Mouse (Mus musculus): ENCODE results near the gene Cfb. TPM values are rescaled to one million over a fixed set of nuclear protein-coding genes. Genes with fewer than 3 reads are reported as not detected.

Gene Cfb
- polyA plus RNA-seq, 1 experiment from 2014 or later, result 20.7 TPM

GRCm38 (mm10) chr17:34899890-34900243, 37.5 kb upstream of the Cfb start:
- H3K4me2 ChIP-seq (replicated peaks; ENCODE audit: low read depth), result peak overlapping the region; percentile 91
- peak overlapping the region; percentile 88 for H3K4me3 ChIP-seq (ENCODE audit: low read depth, low read length)
- ATAC-seq (ENCODE audit: low FRiP score, low TSS enrichment) (no peak), DNase-seq (ENCODE audit: low spot score) (no peak)
- H3K27ac ChIP-seq (replicated peaks), result peak overlapping the region; percentile 97
- TF ChIP-seq EP300 (optimal IDR thresholded peaks at IDR 0.05) (no peak), CTCF (IDR thresholded peaks at IDR 0.05; ENCODE audit: low read depth) (no peak)
- H3K4me1 ChIP-seq (replicated peaks; ENCODE audit: control insufficient read depth, insufficient read depth), result no peaks in the 10 kb centered on the region
- H3K9me3 ChIP-seq (ENCODE audit: control insufficient read depth, low read length), result no peaks in the 10 kb centered on the region
- H3K9ac ChIP-seq (ENCODE audit: low read length), result peak overlapping the region; percentile 93
- no peaks in the 10 kb centered on the region for H3K27me3 ChIP-seq (ENCODE audit: control insufficient read depth, insufficient read depth, low read length)
- 0% methylated on average over 5 of the region's 5 CpGs for WGBS
- H3K36me3 ChIP-seq (ENCODE audit: control insufficient read depth, insufficient read depth, low read length), result peaks cover 10% of the 10 kb centered on the region; the same call in 1 of the 2 replicates

- Histone ChIP-seq H3K9me3 (ENCODE audit: control insufficient read depth, low read length) (no peaks in the 10 kb centered on the region), H3K9ac (ENCODE audit: low read length) (peak overlapping the region; percentile 93), H3K4me2 (replicated peaks; ENCODE audit: low read depth) (peak overlapping the region; percentile 91), H3K36me3 (ENCODE audit: control insufficient read depth, insufficient read depth, low read length) (peaks cover 8% of the 10 kb centered on the region; the same call in 1 of the 2 replicates), H3K27ac (replicated peaks) (peak overlapping the region; percentile 97), H3K4me3 (ENCODE audit: low read depth, low read length) (peak overlapping the region; percentile 88), H3K27me3 (ENCODE audit: control insufficient read depth, insufficient read depth, low read length) (no peaks in the 10 kb centered on the region), H3K4me1 (replicated peaks; ENCODE audit: control insufficient read depth, insufficient read depth) (no peaks in the 10 kb centered on the region)
- TF ChIP-seq EP300 (optimal IDR thresholded peaks at IDR 0.05) (no peak), CTCF (IDR thresholded peaks at IDR 0.05; ENCODE audit: low read depth) (no peak; the same call in 1 of the 2 replicates)
- DNase-seq (ENCODE audit: low spot score) (peak; percentile 71), ATAC-seq (ENCODE audit: low FRiP score, low TSS enrichment) (no peak)
- under 1% methylated on average over 24 of the region's 45 CpGs for WGBS
Observed at GRCm38 (mm10) chr17:34899053-34899889, 37.0 kb upstream of the Cfb start.

- peak overlapping the region; percentile 97 for H3K27ac ChIP-seq (replicated peaks)
- DNase-seq (ENCODE audit: low spot score), result no peak
- no peaks in the 10 kb centered on the region for H3K4me1 ChIP-seq (replicated peaks; ENCODE audit: control insufficient read depth, insufficient read depth)
- peak overlapping the region; percentile 93 for H3K9ac ChIP-seq (ENCODE audit: low read length)
- no peak for TF ChIP-seq EP300 (optimal IDR thresholded peaks at IDR 0.05)
- TF ChIP-seq CTCF (IDR thresholded peaks at IDR 0.05; ENCODE audit: low read depth), result no peak
- H3K27me3 ChIP-seq (ENCODE audit: control insufficient read depth, insufficient read depth, low read length), result no peaks in the 10 kb centered on the region
- WGBS, result 0% methylated on average over 9 of the region's 47 CpGs
- H3K4me2 ChIP-seq (replicated peaks; ENCODE audit: low read depth), result peak overlapping the region; percentile 91
- H3K4me3 ChIP-seq (ENCODE audit: low read depth, low read length), result peak overlapping the region; percentile 88
- no peak for ATAC-seq (ENCODE audit: low FRiP score, low TSS enrichment)
- peaks cover 5% of the 10 kb centered on the region; the same call in 1 of the 2 replicates for H3K36me3 ChIP-seq (ENCODE audit: control insufficient read depth, insufficient read depth, low read length)
- H3K9me3 ChIP-seq (ENCODE audit: control insufficient read depth, low read length), result no peaks in the 10 kb centered on the region
Observed at GRCm38 (mm10) chr17:34898706-34899052, 36.4 kb upstream of the Cfb start.

GRCm38 (mm10) chr17:34898160-34898586, 35.9 kb upstream of the Cfb start, which contains the start of the genes C2 and Ehmt2:
TSS of gene C2 (minus strand) at chr17:34898265.
TSS of gene Ehmt2 (plus strand) at chr17:34898469.
- Histone ChIP-seq H3K36me3 (ENCODE audit: control insufficient read depth, insufficient read depth, low read length) (peaks cover 4% of the 10 kb centered on the region; the same call in 1 of the 2 replicates), H3K4me2 (replicated peaks; ENCODE audit: low read depth) (peak within 1 kb of the TSS; percentile 91), H3K4me3 (ENCODE audit: low read depth, low read length) (peak within 1 kb of the TSS; percentile 88), H3K4me1 (replicated peaks; ENCODE audit: control insufficient read depth, insufficient read depth) (no peaks in the 10 kb centered on the region), H3K27ac (replicated peaks) (peak within 1 kb of the TSS; percentile 97), H3K9me3 (ENCODE audit: control insufficient read depth, low read length) (no peaks in the 10 kb centered on the region), H3K9ac (ENCODE audit: low read length) (peak within 1 kb of the TSS; percentile 93), H3K27me3 (ENCODE audit: control insufficient read depth, insufficient read depth, low read length) (no peaks in the 10 kb centered on the region)
- ATAC-seq (ENCODE audit: low FRiP score, low TSS enrichment) (peak; percentile 63), DNase-seq (ENCODE audit: low spot score) (peak; percentile 87)
- TF ChIP-seq EP300 (optimal IDR thresholded peaks at IDR 0.05) (no peak), CTCF (IDR thresholded peaks at IDR 0.05; ENCODE audit: low read depth) (no peak)
- whole genome bisulfite sequencing, result 0% methylated on average over 16 of the region's 44 CpGs

- ATAC-seq (ENCODE audit: low FRiP score, low TSS enrichment) (peak; percentile 13; the same call in 1 of the 2 replicates), DNase-seq (ENCODE audit: low spot score) (peak; percentile 69)
- WGBS, result 10% methylated on average over 10 of the region's 10 CpGs
- Histone ChIP-seq H3K27ac (replicated peaks) (peak overlapping the region; percentile 97), H3K9ac (ENCODE audit: low read length) (peak overlapping the region; percentile 93), H3K4me3 (ENCODE audit: low read depth, low read length) (peak overlapping the region; percentile 88), H3K4me1 (replicated peaks; ENCODE audit: control insufficient read depth, insufficient read depth) (no peaks in the 10 kb centered on the region), H3K9me3 (ENCODE audit: control insufficient read depth, low read length) (no peaks in the 10 kb centered on the region), H3K36me3 (ENCODE audit: control insufficient read depth, insufficient read depth, low read length) (no peaks in the 10 kb centered on the region), H3K27me3 (ENCODE audit: control insufficient read depth, insufficient read depth, low read length) (no peaks in the 10 kb centered on the region), H3K4me2 (replicated peaks; ENCODE audit: low read depth) (peak overlapping the region; percentile 91)
- TF ChIP-seq CTCF (IDR thresholded peaks at IDR 0.05; ENCODE audit: low read depth) (no peak), EP300 (optimal IDR thresholded peaks at IDR 0.05) (no peak)
Observed at GRCm38 (mm10) chr17:34897373-34898159, 35.2 kb upstream of the Cfb start.

All from stomach, postnatal 0 days (tissue).